Mouse (Mus musculus) MN1 (cell line): ENCODE data around the gene Ttll9.

ENCODE experiments used
- DNase-seq: peaks from one replicate; pipeline ENCODE4 v3.0.0-alpha.2; 2016; ENCODE audit warnings: low spot score

The Ttll9 gene

GRCm38 (mm10) chr2:152962091-152962793 lies at the start of gene Ttll9:
TSS of gene Ttll9 (plus strand) at chr2:152962485.
- no peak for DNase-seq

- DNase-seq, result no peak
These were observed 48.8 kb upstream of the Ttll9 start for GRCm38 (mm10) chr2:152913471-152913870.

GRCm38 (mm10) chr2:152914310-152915120 lies 47.8 kb upstream of the Ttll9 start:
- peak; percentile 95 for DNase-seq

GRCm38 (mm10) chr2:152915453-152915852 lies 46.8 kb upstream of the Ttll9 start:
- DNase-seq, result no peak

- DNase-seq, result no peak
These were observed 46.2 kb upstream of the Ttll9 start for GRCm38 (mm10) chr2:152916111-152916510.

- DNase-seq, result no peak
These were observed 44.6 kb upstream of the Ttll9 start for GRCm38 (mm10) chr2:152917671-152918070.

GRCm38 (mm10) chr2:152922376-152922775 lies 39.9 kb upstream of the Ttll9 start:
- no peak for DNase-seq

- no peak for DNase-seq
These were observed 38.7 kb upstream of the Ttll9 start for GRCm38 (mm10) chr2:152923621-152924020.

- no peak for DNase-seq
These were observed 38.2 kb upstream of the Ttll9 start for GRCm38 (mm10) chr2:152924128-152924527.

GRCm38 (mm10) chr2:152924543-152924942 lies 37.7 kb upstream of the Ttll9 start:
- no peak for DNase-seq

GRCm38 (mm10) chr2:152925189-152925872 lies 37.0 kb upstream of the Ttll9 start:
- peak; percentile 59 for DNase-seq

GRCm38 (mm10) chr2:152926896-152927295 lies 35.4 kb upstream of the Ttll9 start:
- DNase-seq, result no peak

- no peak for DNase-seq
These were observed 34.9 kb upstream of the Ttll9 start for GRCm38 (mm10) chr2:152927371-152927770.

- no peak for DNase-seq
These were observed 33.9 kb upstream of the Ttll9 start for GRCm38 (mm10) chr2:152928219-152928987.

GRCm38 (mm10) chr2:152928988-152929370 lies 33.3 kb upstream of the Ttll9 start:
- no peak for DNase-seq

GRCm38 (mm10) chr2:152930276-152930675 lies 32.0 kb upstream of the Ttll9 start:
- DNase-seq, result peak; percentile 66

- DNase-seq, result no peak
These were observed 30.7 kb upstream of the Ttll9 start for GRCm38 (mm10) chr2:152931456-152932160.

- DNase-seq, result peak; percentile 76
These were observed 29.2 kb upstream of the Ttll9 start, which contains the start of gene Foxs1 for GRCm38 (mm10) chr2:152933048-152933447. TSS of gene Foxs1 (minus strand) at chr2:152933208.

- peak; percentile 83 for DNase-seq
These were observed 28.7 kb upstream of the Ttll9 start for GRCm38 (mm10) chr2:152933614-152934013.

GRCm38 (mm10) chr2:152939846-152940245 lies 22.4 kb upstream of the Ttll9 start:
- DNase-seq, result peak; percentile 48

- no peak for DNase-seq
These were observed 21.2 kb upstream of the Ttll9 start for GRCm38 (mm10) chr2:152941106-152941505.
